Mouse (Mus musculus) megakaryocyte progenitor cell, adult 5-6 weeks (primary cell): ENCODE data around the gene Anapc15-ps. TPM values are rescaled to one million over a fixed set of nuclear protein-coding genes. Genes with fewer than 3 reads are reported as not detected.
A peak's percentile ranks its signal among the peaks of the same experiment; 100 is the strongest.

Experiments used
- ATAC-seq: replicated peaks from 2 replicates; pipeline ENCODE4 v1.8.0; 2016; ENCODE audit warnings: mild to moderate bottlenecking, moderate TSS enrichment, inconsistent platforms; ENCODE audit not compliant: poor library complexity
- total RNA-seq, 2 experiments: library from RNA; stranded (forward) in 1 of 2; stranded (reverse) in 1 of 2; fragments of 157-497, 149-512 nt in 1 of 2; fragments of 200-1000 nt in 1 of 2; gene quantifications; 2 replicates each; pipeline versions ENCODE4 v1.2.3 to v1.2.4; 2015 to 2017

Anapc15-ps gene
- total RNA-seq, 2 experiments from 2014 or later: 0.75 TPM; not detected in 1

DNA sequence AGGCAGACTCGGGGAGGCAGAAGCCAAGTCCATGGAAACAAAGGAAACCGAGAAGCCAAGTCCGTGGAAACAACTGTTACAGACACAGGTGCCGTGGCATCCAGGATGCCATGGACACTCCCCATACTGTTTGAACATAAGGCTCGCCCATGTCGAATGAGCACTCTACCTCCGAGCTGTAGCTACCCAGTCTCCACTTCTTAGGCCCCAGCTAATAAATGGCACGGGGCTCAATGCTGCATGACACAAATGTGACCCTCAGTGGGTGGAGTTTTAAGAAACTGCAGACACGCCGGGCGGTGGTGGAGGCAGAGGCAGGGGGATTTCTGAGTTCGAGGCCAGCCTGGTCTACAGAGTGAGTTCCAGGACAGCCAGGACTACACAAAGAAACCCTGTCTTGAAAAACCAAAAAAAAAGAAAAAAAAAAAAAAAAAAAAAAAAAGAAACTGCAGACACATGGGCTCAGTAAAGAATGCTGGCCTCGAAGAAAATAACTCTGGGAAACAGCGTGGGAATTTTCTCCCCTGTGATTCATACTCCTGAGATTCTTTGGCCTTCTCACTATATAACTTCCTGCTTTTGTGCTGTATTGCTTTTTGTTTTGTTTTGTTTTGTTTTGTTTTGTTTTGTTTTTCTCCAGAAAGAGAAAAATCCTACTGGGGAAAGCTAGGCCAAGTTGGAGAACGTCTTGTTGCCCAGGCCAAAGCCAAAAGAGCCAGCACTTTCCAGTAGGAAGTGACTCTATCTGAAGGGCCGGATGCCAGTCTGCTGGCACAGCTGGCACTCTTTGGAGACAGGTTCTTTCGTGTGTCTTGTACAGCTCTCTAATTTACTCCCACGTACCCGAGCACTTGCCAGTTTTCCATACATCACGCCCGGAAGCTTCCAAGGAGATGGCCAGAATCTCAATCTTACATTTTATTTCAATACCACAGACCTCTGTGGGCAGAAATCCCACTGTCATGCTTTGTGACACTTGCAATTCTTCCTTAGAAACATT is 2.2 kb downstream of the Anapc15-ps start:
- no peak for ATAC-seq

GRCm38 (mm10) chr10:95669872-95670271 is 3.4 kb downstream of the Anapc15-ps start:
- peak; percentile 72 for ATAC-seq

GRCm38 (mm10) chr10:95669034-95669433 is 4.2 kb downstream of the Anapc15-ps start:
- no peak for ATAC-seq

GRCm38 (mm10) chr10:95667371-95668030 is 5.8 kb downstream of the Anapc15-ps start:
- ATAC-seq: no peak; the same call in 1 of the 2 replicates

- ATAC-seq: no peak
Observed at GRCm38 (mm10) chr10:95666791-95667190, 6.5 kb downstream of the Anapc15-ps start.

GRCm38 (mm10) chr10:95665426-95665990 is 7.7 kb downstream of the Anapc15-ps start:
- ATAC-seq: no peak

- ATAC-seq: no peak
Observed at GRCm38 (mm10) chr10:95664613-95665012, 8.6 kb downstream of the Anapc15-ps start.

DNA sequence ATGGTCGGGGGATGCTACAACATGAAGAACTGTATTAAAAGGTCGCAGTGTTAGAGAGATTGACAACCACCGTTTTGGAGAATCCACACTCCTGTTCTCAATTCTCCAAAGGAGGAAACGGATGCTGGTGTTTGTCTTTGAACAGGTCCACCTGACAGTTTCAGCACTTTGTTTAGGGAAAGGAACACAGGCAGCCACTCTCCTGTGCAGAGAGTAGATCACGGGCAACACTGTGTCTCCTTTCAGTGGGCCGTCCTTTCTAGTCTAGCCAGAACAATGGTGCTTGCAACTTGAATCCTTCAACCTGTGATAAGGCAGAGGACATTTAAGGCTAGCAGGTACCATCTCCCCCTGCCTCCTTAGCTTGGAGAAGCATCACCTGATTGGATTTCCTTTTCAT is 12.9 kb downstream of the Anapc15-ps start:
- no peak for ATAC-seq

DNA sequence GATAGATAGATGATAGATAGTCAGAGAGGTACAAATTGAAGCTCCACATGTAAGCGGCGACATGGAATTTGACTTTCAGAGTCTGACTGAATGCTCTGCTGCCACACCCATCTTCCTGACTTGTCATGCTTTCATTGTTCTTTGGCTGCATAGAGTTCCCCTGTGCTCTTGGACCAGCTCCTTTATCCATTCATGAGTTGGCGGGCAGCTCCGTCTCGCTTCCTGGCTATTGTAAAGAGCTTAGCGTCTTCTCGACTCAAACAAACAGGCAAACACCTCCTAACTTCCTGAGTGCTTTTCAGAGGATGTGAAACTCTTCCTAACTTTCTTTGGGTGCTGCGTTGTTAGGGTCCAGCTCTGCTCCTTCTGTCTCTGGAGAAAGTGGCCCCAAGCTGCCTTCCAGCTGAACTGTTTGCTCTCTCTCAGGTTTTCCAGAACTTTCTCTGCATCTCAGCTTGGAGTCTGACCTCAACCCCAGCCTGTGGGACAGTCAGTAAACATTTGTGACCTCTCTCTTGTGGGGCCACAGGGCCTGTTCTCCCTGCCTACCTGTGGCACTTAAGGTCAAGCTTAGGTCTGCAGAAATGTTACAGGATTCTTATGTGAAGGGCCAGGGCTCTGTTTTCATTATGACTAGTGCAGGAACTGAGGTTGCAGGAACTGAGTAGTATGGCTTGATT is 13.6 kb downstream of the Anapc15-ps start:
- ATAC-seq: no peak

DNA sequence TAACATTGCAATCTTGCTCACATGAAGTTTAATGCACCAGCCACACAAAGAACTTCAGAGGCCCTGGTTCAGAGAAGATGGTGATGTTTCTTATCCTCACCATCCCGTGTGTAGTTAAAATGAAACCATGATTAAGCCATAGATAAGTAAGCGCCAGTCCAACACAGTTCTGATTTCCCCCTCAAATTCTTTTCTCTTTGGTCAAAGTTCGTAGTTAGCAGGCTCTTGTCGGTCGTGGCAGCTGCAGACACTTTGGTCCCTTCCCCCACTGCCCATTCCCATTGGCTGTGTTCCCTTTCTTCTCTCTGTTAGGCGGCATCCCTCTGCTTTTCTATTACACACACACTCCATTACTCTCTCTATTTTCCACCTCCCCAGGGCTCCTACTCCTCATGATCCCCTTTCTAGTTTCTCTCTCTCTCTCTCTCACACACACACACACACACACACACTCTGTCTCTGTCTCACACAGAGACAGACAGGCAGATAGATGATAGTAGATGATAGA is 14.4 kb downstream of the Anapc15-ps start:
- ATAC-seq: no peak

GRCm38 (mm10) chr10:95656236-95657225 is 16.7 kb downstream of the Anapc15-ps start:
- no peak for ATAC-seq

- ATAC-seq: no peak
Observed at GRCm38 (mm10) chr10:95652131-95652530, 21.1 kb downstream of the Anapc15-ps start.

- no peak for ATAC-seq
Observed at GRCm38 (mm10) chr10:95648326-95648888, 24.8 kb downstream of the Anapc15-ps start.

GRCm38 (mm10) chr10:95647128-95647527 is 26.1 kb downstream of the Anapc15-ps start:
- peak; percentile 54 for ATAC-seq

DNA sequence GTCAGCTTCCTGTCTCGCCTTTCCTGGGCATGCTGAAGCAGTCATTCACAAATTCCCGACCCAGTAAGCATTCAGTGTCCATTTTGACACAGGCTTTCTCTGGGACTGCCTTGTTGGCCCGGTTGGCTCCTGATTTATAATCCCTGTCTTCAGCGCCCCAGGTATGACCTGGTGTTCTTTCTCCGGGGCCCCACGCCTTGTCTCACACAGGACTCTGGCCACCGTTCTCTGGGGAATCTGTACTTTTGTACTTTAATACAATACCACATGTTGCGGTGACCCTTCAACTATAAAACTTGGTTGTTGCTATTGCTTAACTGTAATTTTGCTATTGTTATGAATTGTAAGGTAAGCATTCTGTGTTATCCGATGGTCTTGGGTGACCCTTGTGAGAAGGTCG is 26.7 kb downstream of the Anapc15-ps start:
- ATAC-seq: no peak

DNA sequence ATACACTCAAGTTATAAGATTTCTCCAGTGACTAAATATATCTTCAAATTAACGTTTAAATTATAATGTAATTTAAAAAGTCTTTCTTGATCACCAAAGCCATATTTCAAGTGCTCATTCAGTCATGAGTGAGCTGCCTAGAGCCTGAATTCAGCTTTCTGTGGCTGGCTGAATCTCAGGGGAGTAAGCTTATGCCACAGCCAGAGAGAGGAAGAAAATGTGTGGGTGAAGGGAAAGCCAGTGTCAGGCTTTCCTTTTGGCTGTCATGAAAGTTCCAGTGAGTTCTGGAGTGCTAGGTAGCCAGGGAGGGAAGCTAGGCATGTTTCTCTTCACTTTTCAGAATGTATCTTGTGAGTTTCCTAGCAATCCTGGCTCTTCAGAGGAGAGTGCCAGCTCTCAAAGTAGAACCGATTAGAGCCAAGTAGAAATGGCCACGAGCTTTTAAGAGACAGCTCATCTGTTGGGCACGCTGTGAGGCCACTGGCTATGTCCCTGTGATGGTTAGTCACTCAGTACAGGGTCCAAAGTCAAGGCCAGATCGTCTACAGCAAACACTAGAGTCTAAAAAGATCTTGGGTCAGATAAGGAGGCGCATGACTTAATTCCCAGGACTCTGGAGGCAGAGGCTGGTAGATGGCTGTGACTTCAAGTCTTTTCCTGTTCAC is 29.4 kb downstream of the Anapc15-ps start:
- no peak for ATAC-seq

- no peak for ATAC-seq
Observed at GRCm38 (mm10) chr10:95643042-95643441, 30.2 kb downstream of the Anapc15-ps start.

DNA sequence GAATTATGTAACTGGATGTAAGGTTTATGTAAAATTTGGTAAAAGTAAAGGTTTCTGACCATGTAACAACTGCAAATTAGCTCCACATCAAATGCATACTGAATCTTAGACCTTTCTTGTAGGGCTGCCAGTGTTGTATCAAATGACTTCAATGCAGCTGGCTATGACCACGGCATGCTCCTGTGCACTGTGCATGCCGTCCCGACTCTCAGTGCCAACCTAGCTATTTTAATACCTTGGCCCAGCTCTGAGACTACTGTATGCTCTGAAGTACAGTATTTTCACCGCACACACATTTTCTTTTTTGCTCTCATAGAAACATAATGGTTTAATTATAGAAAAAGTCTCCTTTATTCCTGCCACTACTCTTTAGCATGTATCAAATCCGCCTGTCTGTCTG is 31.9 kb downstream of the Anapc15-ps start:
- ATAC-seq: no peak

GRCm38 (mm10) chr10:95639429-95639828 is 33.8 kb downstream of the Anapc15-ps start:
- ATAC-seq: no peak
